Mouse (Mus musculus): ENCODE results near the gene Heatr1.
"Not testable (repeated sequence)": the region's sequence is repeated elsewhere in the genome, so short reads cannot be mapped to it uniquely, and the experiment has no call there.

The Heatr1 gene

DNA sequence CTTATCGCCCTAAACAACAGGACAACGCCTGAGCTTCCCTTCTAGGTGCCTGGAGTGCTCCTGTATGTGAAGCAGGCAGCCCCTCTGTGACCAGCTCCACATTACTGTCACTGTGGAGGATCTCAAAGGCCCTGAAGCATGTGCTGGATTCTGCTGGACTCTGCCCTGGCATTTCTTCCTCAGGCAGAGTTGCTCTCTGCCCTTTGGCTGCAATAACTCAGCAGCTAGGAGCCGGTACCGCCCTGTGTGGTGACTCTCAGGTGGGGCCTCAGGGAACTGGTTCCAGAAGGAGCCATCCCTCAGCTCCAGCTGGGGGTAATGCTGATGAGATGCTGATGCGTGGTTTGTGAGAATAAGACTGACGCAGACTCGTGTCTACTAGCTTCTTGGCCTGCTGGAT lies 61.9 kb downstream of the Heatr1 start:
- no peak for DNase-seq

DNA sequence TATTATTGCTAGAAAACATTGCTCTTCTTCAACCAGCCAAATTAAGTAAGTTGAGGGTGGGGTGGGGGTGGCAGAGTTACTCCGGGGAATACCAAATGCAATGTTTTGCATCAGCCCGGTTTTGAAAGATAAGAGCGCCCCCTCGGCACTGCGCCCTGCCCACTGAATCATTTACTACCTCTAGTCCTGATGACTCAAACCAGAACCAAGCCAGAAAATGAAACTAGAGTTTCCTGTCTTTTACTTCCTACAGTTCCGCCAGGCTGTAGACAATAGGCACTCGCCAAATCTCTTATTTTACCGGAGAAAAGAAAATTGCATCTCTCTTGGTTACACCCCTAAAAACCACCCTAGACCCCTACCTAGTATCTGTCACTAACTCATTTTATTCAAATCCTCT lies 65.6 kb downstream of the Heatr1 start:
- DNase-seq, result peak; percentile 77

DNA sequence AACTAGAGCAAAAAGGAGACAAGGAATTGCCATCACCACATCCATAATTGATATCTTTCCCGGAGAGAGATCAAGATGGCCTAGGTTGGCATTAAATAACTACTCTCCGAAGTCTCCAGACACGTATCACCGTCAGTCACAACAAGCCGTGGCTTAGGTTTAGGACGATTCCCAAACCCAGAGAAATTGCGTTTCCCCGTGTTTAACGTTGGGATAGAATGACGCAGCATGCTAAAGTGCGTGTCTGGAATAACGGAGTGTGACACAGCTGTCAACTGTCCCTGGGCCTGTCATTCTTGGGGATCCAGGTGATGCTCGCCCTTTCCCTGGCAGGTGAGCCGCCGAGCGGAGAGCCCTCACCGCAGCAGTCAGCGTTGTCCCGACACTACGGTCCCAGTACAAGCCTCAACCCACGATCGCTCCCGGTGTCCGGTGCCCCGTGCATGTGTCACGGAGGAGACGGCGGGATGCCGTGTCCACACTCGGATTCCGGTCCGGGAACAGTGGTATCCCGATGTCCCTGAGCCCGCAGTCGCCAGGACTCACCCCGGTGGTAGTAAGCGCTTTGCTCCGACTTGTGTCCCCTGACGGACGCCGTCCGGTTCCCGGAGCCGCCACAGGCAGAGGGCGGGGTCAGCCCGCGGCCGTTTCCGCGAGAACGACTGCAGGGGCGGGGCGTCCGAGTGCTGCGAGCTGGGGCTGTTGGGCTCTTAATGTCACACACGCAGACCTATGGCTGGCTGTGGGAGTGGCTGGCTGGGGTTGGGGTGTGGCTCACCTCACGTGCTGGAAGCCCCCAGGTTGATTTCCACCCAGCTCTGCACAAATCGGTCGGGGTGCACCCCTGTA lies 66.3 kb downstream of the Heatr1 start:
- DNase-seq, result peak; percentile 96

DNA sequence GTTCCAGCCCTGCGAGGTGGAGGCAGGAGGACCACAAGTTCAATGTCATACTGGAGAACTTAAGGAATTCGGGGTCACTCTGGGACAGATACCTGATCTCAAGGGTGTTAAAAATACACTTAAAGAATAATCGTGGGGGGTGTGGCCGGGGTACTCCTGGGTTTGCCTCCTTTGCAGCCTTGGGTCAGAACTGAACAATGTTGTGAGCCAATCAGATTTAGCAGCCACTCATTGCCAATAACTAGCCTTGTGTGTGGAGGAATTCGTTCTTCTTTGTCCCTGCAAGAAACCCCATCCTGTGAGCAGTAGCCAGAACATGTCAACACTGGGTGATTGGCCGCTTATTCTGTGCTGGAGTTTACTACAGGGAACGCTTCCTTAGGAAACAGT lies 66.9 kb downstream of the Heatr1 start:
- DNase-seq, result no peak

DNA sequence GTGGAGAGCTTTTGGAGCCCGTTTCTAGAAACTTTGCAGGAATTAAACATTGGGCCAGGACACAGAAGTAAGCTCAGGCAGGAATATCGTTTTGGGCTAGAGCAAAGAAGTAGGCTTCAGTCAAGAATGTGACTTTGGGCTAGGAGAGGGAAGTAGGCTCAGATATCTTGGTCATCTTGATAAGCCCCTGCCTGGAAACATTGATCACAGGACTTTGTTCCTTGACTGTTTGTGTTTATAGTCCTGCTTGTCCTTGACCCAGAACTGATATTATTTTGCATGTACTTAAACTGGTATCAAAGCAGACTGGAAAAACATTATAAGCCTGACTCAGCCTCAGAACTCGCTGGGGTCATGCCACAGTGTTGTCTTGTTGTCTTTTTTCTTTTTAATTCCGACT lies 67.8 kb downstream of the Heatr1 start:
- no peak for DNase-seq

DNA sequence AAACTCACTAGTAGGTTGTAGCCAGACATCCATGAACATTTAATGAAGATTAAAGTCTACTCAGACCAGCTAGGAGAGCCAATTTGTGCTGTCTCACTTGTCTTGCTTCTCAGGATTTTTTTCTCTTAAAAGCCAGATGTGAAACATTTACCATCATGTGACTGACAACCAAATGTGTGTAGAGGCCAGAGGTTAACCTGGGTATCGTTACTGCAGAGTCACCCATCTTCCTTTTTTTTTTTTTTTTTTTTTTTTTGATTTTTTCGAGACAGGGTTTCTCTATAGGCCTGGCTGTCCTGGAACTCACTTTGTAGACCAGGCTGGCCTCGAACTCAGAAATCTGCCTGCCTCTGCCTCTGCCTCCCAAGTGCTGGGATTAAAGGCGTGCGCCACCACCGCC lies 69.3 kb downstream of the Heatr1 start:
- DNase-seq, result not testable (repeated sequence)

DNA sequence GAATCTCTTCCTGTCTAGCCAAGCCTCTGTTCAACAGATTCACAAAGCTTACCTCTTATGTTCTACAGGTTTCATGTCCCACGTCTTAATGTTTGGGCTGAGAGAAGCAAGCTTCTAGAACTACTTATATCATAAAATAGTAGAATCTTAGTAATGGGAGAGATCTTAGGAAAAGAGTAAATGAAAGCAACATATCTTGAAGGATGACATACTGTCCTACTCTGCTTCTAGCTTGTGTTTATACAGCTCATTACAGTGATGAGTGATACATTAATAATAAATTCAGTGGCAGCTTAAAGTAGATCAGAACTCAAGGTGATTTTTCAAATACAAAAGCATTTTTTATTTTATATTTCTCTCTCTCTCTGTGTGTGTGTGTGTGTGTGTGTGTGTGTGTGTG lies 70.0 kb downstream of the Heatr1 start, which contains the start of gene Lgals8:
Gene Lgals8, minus strand, starts transcription at position 101 of the 400 bp plus-strand sequence.
- DNase-seq, result no peak

DNA sequence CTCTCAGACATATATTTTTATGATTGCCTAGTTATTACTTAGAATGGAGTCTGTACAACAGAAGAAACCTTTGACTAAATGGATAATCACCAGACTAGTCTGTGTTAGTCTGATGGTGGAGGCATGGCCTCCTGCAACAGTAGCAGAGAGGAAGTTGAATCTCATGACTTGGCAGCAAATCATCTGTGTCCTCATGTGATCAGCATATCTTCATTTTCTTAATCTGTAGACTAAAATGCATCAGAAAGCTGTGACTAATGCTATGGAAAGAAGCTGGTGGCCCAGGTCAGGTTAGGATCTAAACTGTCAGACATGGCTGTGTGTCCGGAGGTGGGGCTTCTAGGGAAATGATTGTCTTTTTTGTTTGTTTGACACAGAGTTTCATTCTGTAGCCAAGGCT lies 73.7 kb downstream of the Heatr1 start:
- no peak for DNase-seq

DNA sequence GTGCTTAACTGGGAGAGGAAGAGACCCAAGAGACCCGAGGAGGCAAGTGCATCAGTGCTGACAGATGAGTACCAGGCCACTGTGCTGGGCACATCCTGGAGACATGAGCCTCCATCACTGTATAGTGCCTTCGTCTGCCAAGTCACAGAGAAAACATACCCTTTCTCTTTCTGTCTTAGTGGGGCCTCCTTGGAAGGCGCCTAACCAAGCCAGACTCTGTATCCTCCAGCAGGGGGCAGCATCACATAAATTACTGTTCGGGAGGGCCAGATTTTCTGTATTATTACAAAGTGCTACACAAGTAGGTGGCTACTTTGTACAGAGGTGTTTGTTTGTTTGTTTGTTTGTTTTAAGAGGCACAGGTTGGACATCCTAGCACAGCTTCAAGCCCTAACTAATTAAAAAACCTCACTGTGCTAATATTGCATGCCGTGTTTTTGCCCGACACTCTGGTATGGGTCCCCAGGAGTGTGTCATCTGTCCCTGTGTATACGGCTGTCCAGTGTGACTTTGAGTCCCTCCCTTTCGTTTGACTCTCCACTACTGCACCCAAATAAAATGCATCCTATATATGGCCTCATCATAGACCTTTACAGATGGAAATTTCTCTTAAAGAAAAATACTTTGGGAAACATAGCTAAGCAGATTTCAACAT lies 79.0 kb downstream of the Heatr1 start:
- DNase-seq, result peak; percentile 89

DNA sequence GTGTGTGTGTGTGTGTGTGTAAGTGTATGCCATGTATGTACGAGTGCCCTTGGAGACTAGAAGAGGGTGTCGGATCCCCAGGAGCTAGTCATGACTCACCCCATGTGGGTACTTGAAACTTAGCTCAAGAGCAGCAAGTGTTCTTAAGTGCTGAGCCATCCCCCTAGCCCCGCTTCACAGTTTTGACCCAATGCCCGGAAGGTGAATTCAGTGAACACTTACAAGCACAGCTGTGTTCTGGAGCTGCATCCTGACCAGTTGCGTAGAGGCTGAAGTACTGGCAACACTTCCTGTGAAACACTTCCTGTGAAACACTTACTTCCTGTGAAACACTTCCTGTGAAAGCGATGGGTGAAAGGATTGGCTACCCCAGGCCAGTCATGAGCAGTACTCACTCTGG lies 80.4 kb downstream of the Heatr1 start:
- peak; percentile 24 for DNase-seq

DNA sequence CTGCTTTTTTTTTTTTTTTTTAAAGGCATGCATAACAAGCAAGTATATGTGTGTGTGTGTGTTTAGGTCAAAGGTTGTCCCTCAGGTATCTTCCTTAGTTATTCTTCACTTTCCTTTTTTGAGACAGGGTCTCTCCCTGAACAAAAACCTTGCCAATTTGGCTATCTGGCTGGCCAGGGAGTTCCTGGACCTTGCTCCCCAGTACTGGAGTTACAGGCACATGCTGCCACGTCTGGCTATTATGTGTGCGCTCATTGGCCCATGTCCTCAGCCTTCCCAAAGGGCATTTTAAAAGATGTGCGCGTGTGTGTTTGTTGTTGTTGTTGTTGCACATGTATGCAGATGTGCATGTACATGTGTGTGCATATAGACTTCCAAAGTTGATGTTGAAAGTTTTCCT lies 82.1 kb downstream of the Heatr1 start:
- no peak for DNase-seq

DNA sequence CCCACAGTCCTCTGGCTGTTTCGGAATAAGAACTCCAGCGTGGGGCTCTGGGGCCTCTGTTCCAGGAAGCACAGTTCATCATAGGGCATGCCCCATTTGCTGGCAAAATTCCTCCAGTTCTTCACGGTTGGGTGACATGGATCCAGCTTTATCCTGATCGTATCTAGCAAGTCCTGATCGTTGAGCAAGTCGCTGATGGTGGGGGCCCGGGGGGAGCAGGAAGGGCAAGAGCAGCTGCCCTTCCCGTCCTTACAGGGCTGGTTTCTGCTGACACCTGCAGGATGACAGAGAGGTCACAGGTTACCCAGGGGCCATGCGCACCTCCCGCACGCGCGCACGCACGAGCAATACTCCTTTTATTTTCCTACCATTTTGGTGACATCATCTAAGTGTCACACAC lies 83.5 kb downstream of the Heatr1 start:
- peak; percentile 15 for DNase-seq

DNA sequence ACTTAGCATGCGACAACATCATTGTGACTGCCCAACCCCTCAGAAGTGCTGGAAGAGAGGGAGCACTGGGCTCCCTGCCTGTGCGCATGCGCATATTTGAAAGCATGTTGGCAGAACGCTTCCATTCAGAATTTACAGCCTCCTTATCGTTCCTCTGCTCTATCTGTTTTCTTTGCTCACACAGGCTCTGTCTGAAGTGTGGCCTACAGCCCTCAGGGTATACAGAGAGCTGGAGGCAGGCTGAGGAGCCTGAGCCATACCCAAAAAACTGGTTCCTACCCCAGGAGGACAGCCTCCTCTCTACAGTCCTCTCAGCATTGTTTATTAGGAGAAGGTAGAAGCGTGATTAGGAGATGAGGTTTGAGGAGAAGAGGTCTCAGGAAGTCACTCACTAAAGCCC lies 85.0 kb downstream of the Heatr1 start:
- DNase-seq, result no peak

DNA sequence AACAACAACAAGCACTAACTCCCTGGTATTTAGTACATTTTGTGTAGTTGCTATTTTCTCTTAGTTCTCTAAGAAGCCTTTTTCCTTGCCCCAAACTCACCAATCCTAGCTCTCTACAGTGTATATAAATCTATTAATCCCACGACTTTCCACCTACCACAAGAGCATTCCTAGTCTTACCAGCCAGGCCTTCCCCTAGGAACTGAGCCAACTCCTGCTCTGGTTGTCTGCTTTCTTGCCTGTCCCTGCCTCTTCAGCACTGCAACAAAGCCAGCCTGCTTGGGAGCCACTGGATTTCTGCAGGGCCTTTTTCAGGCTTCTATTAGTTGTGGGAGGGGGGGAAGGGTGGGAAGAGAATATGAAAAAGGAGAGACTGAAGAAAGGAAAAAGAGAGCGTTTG lies 90.4 kb downstream of the Heatr1 start:
- DNase-seq, result no peak

DNA sequence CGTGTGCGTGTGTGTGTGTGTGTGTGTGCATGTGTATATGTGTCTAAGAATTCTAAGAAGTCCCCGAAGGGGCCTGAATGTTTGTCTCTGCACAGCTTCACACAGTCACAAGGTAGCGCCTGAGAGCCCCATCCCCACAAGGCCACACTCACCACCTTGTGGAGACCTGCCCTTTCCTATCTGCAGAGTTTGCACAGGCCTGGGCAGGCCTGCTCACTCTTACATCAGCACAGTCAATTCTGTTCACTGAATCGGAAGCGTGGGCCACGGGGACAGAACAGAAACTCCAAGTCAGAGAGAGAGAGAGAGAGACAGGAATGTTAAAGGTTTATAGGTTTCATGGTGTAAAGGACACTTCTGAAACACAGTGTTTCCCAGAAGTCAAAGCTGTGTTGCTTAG lies 90.8 kb downstream of the Heatr1 start:
- no peak for DNase-seq
